Mouse (Mus musculus) lung, postnatal 0 days (tissue): ENCODE measurements at regions not wholly inside any gene's neighbourhood (a gene's known extent, or its start where the extent isn't known, plus 50 kb on each side); places are given as distances from the start of the nearest gene placed in this dataset.

Experiments
- ATAC-seq: fragments of 200-750 bp; cut with Nextera tagmentation; 2 replicates; pipeline ENCODE4 v1.8.0; 2017; ENCODE audit warnings: moderate library complexity
- DNase-seq: peaks from one replicate; pipeline ENCODE4 v3.0.0-alpha.2; 2016; ENCODE audit warnings: low spot score
- H3K27ac ChIP-seq: fragments of 300-500 bp; sonication (generic); 2 replicates; pipeline ENCODE4 v1.5.1; 2014; ENCODE audit warnings: antibody characterized with exemption, mild to moderate bottlenecking, low read length, mixed read lengths
- H3K27me3 ChIP-seq: fragments of 300-500 bp; sonication (generic); replicated peaks from 2 replicates; pipeline ENCODE4 v1.6.1; 2014; ENCODE audit warnings: low read length, mixed read lengths; ENCODE audit not compliant: insufficient read depth
- H3K36me3 ChIP-seq: fragments of 300-500 bp; sonication (generic); 2 replicates; pipeline ENCODE4 v1.6.1; 2014; ENCODE audit warnings: low read length, mixed read lengths; ENCODE audit not compliant: insufficient read depth
- H3K4me1 ChIP-seq: fragments of 300-500 bp; sonication (generic); 2 replicates; pipeline ENCODE4 v1.6.1; 2014; ENCODE audit warnings: antibody characterized with exemption, low read depth, low read length, mixed read lengths; ENCODE audit not compliant: insufficient read depth
- H3K4me2 ChIP-seq: fragments of 300-500 bp; sonication (generic); replicated peaks from 2 replicates; pipeline ENCODE4 v1.6.1; 2014; ENCODE audit warnings: low read depth, mild to moderate bottlenecking, low read length, moderate library complexity, mixed read lengths
- H3K4me3 ChIP-seq: fragments of 300-500 bp; sonication (generic); 2 replicates; pipeline ENCODE4 v1.5.1; 2014; ENCODE audit warnings: low read depth, low read length
- H3K9ac ChIP-seq: fragments of 300-500 bp; sonication (generic); replicated peaks from 2 replicates; pipeline ENCODE4 v1.6.1; 2014; ENCODE audit warnings: low read depth, mild to moderate bottlenecking
- H3K9me3 ChIP-seq: fragments of 300-500 bp; sonication (generic); 2 replicates; pipeline ENCODE4 v1.6.1; 2016; ENCODE audit warnings: low read length, mixed read lengths
- CTCF ChIP-seq: IDR thresholded peaks from 2 replicates; pipeline ENCODE4 v1.5.1; 2016; ENCODE audit warnings: antibody characterized with exemption, mild to moderate bottlenecking
- EP300 ChIP-seq: IDR thresholded peaks from 2 replicates; pipeline ENCODE4 v1.6.1; 2016; ENCODE audit warnings: antibody characterized with exemption, mild to moderate bottlenecking, control low read depth
- WGBS: fragments of 180-500 bp; shearing (Covaris S2); extraction: QIAGEN DNeasy Blood & Tissue Kit; methylation state at CpG from one replicate; pipeline ENCODE4 v1.1.7; 2014; 5-methylcytosine and 5-hydroxymethylcytosine counted together

DNA sequence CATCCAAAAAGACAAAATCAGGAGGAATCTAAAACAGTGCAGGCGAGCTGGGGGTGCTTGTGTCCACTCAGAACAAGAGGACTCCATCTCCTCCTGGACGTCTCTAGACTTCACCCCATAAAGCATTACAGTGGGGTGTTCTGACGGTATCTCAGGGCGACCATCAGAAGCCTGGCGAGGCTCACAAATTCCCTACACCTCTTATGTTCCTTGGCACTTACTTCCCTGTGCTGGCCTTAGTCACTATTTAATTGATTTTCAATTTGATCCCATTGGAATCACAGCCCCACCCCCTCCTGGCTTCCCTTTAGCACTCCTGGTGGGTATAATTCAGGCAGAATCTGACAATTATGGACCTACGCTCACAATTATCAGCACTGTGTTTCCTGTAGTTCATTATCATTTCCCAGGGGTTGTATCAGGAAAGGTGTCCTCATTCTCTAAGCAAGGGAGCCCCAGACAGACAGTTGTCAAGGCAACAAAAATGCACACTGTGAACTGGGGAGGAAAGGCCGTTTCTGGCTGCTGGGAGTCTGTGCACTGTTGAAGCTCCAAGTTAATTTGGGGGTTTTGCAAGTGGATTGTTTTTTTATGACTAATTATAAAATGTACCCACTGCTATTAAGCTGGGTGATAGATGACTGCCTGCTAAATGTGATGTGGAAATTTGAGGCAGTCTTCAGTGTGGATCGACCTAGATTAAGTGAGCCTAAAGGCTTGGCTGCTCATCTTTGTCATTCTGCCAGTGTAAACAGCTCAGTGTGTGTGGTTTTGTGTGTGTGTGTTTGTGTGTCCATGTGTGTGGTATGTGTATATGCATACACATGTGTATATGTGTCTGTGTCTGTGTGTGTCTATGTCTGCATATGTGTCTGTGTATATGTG, 115.6 kb upstream of the Kcnj15 start:
- Histone ChIP-seq H3K4me2 (no peak overlapping the region), H3K9me3 (no peaks in the 10 kb centered on the region), H3K27ac (no peak overlapping the region), H3K4me3 (no peak overlapping the region), H3K27me3 (no peaks in the 10 kb centered on the region), H3K4me1 (no peaks in the 10 kb centered on the region), H3K36me3 (no peaks in the 10 kb centered on the region), H3K9ac (no peak overlapping the region)
- ATAC-seq, result no peak
- no peak for DNase-seq
- no peak for TF ChIP-seq EP300
- no peak for TF ChIP-seq CTCF
- WGBS, result 67% methylated on average over 8 of the region's 8 CpGs

DNA sequence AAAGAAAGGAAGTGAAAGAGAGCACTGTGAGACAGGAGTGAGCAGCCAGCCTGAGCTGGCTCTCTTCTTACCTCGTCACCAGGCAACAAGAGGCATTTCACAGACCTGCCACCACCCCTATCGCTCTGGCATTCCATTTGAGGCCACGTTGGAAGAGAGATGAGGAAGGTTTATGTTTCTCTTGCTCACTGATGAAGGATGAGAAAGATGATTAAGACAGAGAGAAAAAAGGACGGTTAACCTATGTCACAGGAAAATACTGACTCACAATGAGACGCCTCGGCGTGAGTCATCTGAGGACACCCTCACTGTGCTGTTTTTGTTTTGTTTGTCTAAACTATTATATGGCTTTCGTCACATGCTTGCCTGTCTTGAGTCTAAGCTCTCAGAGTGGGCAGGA, 106.9 kb upstream of the Kcnj15 start:
- Histone ChIP-seq H3K27ac (no peak overlapping the region), H3K9ac (no peak overlapping the region), H3K4me2 (no peak overlapping the region), H3K27me3 (no peaks in the 10 kb centered on the region), H3K9me3 (no peaks in the 10 kb centered on the region), H3K4me3 (no peak overlapping the region), H3K36me3 (no peaks in the 10 kb centered on the region), H3K4me1 (no peaks in the 10 kb centered on the region)
- ATAC-seq (no peak), DNase-seq (no peak)
- TF ChIP-seq EP300 (no peak), CTCF (no peak)
- 44% methylated on average over 8 of the region's 8 CpGs for whole genome bisulfite sequencing

- no peak overlapping the region for H3K4me3 ChIP-seq
- no peaks in the 10 kb centered on the region for H3K4me1 ChIP-seq
- H3K9ac ChIP-seq, result no peak overlapping the region
- no peaks in the 10 kb centered on the region for H3K27me3 ChIP-seq
- H3K4me2 ChIP-seq, result no peak overlapping the region
- ATAC-seq (no peak), DNase-seq (no peak)
- 73% methylated on average over 3 of the region's 3 CpGs for WGBS
- no peaks in the 10 kb centered on the region for H3K36me3 ChIP-seq
- TF ChIP-seq CTCF (no peak), EP300 (no peak)
- H3K27ac ChIP-seq, result no peak overlapping the region
- no peaks in the 10 kb centered on the region for H3K9me3 ChIP-seq
Observed at GRCm38 (mm10) chr16:95151499-95151898, 105.9 kb upstream of the Kcnj15 start.

DNA sequence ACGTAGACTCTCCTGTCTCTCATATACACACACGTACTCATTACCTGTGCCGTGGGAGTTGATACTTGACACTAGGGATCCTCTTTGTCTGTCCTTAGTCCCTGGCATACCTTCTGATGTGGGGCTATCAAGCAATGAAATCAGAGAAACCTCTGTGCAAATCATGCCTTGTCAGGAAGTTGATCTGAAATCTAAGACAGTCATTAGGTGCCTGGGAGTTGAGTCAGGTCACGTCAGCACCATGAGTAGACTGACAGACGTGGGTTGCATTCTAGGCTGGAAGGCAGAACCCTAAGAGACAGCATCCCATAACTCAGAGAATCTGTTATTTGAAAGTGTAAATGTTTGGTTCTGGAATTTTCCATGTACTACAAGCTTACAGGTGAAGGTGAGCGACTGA, 105.4 kb upstream of the Kcnj15 start:
- Histone ChIP-seq H3K27ac (no peak overlapping the region), H3K9ac (no peak overlapping the region), H3K4me1 (no peaks in the 10 kb centered on the region), H3K4me2 (no peak overlapping the region), H3K9me3 (no peaks in the 10 kb centered on the region), H3K27me3 (no peaks in the 10 kb centered on the region), H3K4me3 (no peak overlapping the region), H3K36me3 (no peaks in the 10 kb centered on the region)
- no peak for ATAC-seq
- TF ChIP-seq EP300 (no peak), CTCF (no peak)
- 82% methylated on average over 6 of the region's 6 CpGs for WGBS
- DNase-seq, result no peak

DNA sequence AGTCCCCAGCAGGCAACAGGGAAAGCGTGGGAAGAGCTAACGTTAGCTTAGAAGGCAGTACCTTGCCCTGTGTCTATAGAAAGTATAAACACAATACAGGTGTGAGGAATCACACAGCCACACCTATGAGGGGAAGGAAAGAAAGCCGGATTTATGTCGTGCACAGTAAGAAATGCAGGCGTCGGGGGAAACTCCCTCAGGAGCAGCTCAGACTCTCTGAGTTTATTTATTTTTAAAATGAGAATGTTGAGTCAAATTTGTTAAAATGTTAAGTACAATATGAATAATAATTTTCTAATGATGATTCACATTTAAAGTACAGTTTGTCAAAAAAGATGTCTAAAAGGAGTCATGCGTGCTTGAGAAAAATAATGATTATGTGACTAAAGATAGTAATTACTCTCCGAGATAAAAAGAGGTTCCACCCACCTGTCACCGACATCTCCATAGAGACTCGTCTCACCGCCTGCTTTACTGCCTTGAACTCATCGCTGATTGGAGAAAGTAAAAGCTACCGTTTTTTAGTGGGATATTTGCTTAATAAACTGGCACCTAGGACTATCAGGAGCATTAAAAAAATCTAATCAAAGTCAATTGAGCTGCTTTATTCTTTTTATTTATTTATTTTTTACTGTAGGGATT, 104.5 kb upstream of the Kcnj15 start:
- WGBS, result 43% methylated on average over 13 of the region's 13 CpGs
- TF ChIP-seq CTCF, result no peak
- no peak for TF ChIP-seq EP300
- no peaks in the 10 kb centered on the region for H3K36me3 ChIP-seq

DNA sequence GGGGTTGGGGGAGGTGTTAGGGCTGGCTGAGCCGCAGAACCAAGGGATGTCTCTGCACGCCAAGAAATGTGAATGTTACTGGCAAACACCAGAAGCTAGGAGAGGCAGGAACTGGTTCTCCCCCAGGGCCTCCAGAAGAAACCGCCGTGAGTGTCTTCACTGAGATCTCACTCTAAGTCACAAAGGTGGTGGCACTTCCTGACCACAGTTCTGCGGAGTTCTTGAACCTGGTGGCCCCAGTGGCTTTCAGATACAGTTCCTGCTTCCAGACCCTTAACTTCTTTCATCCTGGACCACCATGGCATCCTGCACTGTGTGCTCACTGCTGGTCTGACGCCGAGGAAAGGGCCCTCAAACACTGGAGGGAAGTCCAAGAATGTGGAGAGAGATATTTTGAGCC, 89.0 kb upstream of the Kcnj15 start:
- 40% methylated on average over 7 of the region's 7 CpGs for WGBS
- no peak overlapping the region for H3K4me3 ChIP-seq
- no peaks in the 10 kb centered on the region for H3K36me3 ChIP-seq
- no peaks in the 10 kb centered on the region for H3K4me1 ChIP-seq
- H3K9ac ChIP-seq, result no peak overlapping the region
- no peaks in the 10 kb centered on the region for H3K27me3 ChIP-seq
- DNase-seq (no peak), ATAC-seq (no peak)
- H3K27ac ChIP-seq, result no peak overlapping the region
- no peaks in the 10 kb centered on the region for H3K9me3 ChIP-seq
- H3K4me2 ChIP-seq, result no peak overlapping the region
- no peak for TF ChIP-seq EP300
- no peak for TF ChIP-seq CTCF

More for the DNA sequence above, 104.5 kb upstream of the Kcnj15 start:
- no peak overlapping the region for H3K9ac ChIP-seq
- H3K27ac ChIP-seq, result no peak overlapping the region
- H3K27me3 ChIP-seq, result no peaks in the 10 kb centered on the region
- no peak for DNase-seq
- no peaks in the 10 kb centered on the region for H3K9me3 ChIP-seq
- ATAC-seq, result no peak
- H3K4me2 ChIP-seq, result no peak overlapping the region
- no peaks in the 10 kb centered on the region for H3K4me1 ChIP-seq
- no peak overlapping the region for H3K4me3 ChIP-seq
